Mouse (Mus musculus) kidney, adult 18-20 months (tissue): ENCODE results near the gene Lef1.

Experiments
- DNase-seq: peaks from one replicate; pipeline ENCODE4 v3.0.0; 2021

Gene Lef1

DNA sequence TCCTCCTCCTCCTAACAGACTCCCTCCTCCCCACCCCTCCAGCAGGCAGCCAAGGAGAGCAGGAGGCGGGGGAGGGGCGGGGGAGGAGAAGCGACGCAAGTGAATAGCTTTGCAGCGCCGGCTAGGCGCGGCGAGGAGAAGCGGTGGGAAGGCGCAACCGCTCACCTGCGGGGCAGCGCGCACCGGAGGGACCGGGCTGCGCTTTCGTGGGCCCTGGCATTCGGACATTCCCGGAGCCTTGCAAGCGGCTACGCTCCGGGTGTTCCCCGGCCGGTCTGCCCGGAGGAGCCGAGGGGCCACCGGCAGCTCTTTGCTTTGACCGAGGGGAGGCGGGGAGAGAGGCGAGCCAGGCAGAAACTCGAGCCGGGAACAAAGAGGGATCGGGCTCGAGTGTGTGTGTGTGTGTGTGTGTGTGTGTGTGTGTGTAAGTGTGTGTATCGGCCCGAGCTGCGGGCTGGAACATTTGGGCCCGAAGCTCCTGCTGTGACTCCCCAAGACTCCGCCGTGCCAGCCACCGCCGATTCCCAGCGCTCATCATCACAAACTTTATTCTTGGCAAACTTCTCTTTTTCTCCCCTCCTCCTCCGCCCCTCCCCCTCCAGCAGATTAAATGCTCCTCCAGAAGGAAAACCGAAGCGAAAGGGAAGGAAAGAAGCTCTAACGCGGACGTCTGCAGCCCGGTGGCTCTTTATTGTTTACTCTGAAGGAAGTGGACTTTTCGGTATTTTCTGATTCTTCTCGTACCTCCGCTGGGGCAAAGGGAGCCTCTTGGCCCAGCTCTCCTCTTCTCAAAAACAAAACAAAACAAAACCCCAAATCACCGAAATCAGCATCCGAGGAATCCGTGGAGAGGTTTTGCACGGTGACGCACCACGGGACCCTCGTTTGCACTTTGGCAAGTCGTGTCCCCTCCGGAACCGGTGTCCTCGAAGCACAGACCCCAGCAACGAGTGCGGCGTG, at the start of gene Lef1:
Gene Lef1, plus strand, starts transcription at position 281 of the 960 bp plus-strand sequence.
- peak; percentile 14 for DNase-seq

DNA sequence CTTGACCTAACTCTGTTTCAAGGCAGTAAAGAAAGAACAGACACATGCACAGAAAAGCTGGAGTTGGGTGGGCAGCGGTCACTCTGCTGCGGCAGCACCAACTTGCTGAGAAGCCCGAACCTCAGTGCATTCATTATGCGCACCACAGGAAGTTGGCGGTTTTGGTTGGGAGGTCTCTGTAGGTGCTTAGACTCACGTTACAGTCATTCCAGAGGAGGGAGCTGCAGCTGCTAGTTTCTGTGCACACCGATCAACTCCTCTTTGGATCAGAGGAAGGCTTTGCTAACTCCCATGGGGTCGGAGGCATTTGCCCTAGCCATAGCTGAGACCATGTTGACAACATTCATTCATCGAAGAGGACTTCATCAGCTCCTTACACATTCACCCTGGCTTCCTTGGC, 45.3 kb upstream of the Lef1 start:
- no peak for DNase-seq

DNA sequence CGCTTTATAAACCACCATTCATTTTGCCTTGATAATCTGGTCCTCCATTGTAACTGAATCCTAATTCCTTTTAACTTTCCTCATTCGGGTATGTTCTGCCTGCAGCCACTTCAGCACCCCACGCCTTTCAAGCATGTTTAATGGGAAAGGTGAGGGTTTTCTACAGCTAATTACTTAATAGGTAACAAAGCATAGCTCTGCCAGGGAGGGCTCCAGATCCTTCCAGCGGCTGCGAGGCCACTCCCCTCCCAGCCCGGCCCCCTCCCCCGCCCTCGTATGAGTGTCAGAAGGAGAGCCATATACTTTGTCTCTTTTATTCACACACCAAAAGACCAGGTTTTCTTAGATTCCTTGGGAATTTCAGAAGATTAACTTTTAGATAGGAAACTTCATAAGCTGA, 44.1 kb upstream of the Lef1 start:
- DNase-seq: peak; percentile 7

DNA sequence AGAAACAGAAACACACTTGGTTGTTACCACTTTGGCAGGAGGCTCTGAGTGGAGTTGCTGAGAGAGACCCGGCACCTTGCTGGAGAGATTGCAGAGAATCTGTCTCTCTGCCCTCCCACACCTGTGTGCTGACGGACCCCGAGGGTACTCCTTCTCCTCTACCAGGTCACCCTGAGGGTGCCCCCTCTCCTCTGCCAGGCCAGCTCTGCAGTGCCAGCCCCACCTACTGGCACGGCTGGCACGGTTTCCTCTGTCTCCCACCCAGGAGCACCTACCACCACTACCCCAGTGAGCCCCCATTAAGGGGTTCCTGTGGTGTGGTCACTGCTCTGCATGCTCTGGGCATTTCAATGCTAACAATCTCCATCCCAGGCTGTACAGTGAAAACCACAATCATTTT, 42.3 kb upstream of the Lef1 start:
- no peak for DNase-seq

DNA sequence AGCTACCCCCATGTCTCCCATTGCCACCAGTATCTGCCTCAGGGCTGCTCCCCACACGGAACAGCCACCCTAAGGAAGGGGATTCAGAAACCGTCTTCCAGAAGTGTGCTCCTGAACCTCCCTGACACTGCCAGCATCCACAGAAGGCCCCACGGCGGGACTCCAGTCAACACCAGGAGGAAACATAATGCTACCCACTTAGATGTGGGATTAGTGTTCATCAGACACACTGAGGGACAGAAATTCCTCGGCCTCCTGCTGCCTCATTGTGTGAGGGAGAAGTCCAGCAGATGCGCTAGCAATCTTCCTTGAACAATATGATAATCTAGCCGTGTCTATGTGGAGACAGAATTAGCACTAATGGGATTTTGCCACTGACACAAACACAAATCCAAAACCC, 40.1 kb upstream of the Lef1 start:
- DNase-seq: no peak

DNA sequence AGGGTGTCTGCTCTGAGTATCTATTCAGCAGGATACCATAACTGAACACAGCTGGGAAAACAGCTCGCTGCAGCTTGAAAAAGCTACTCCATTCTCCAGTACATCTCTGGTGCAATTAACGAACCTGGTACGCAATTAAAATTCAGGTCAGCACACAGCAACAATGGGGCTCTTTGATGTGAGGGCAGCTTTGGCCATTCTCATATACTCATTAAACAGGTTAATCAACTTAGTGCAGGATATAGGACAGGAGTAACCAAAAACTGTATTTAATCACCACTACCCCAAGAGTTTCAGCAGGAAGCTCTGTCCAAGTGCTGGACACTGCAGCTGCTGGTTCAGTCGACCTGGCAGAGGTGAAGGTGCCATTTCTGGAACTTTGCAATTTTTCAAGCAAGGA, 37.6 kb upstream of the Lef1 start:
- DNase-seq: no peak

DNA sequence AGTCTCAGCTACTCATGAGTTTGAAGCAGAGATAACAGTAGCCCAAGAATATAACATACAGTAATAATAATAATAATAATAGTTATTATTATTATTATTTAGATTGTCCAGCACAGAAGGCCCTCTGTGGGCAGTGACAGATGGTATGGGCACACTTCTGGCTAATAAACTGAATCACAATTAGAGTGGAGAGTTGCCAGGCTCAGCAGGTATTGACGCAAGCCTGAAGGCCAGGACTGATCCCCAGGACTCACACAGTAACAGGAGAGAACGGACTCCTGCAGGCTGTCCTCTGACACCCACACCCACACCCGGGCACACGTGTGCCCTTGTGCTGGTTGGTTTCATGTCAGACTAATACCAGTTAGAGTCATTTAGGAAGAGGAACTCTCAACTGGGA, 36.3 kb upstream of the Lef1 start:
- no peak for DNase-seq

DNA sequence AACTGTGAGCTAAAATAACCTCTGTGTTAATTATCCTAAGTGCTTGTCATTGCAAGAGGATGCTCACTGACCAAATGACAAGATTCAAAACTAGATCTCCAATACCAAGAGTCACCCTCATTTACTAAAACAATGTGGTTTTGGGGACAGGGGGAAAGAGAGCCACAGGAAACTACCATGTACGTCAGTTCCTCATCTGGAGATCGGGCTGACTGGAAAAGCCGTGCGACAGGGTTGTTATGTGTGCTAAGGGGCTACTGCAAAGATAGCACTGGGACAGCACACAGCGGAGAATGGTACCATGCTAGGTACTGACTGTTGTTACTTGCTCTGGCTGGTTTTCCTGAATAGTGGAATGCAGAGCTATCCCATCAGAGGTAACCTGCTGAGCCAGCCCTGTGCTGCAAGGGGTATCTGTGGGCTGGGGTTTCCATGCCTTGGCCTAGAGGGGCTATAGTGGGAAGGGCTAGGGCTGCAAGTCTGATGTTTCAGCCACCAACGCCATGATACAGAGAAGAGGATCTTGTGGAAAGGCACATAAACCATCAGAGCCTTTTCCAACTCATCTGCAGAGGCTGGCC, 32.1 kb upstream of the Lef1 start:
- no peak for DNase-seq

DNA sequence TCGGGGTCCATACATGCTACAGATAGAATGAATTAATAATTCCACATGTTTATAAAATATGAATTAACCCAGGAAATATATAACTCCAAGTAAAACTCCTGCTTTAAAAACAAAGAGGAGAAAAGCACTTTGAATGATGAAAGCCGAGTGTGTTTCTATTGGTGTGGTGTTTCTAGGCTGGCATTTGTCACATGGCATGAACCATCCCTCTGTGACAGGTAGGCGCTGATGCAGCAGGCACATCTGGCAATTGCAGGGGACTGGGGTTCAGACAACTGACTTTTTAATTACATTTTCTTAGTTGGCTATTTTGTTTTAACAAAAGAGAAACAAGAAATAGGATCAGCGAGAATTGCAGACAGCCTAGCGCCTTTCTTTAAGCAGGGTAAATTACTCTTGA, 31.6 kb upstream of the Lef1 start:
- DNase-seq: no peak

DNA sequence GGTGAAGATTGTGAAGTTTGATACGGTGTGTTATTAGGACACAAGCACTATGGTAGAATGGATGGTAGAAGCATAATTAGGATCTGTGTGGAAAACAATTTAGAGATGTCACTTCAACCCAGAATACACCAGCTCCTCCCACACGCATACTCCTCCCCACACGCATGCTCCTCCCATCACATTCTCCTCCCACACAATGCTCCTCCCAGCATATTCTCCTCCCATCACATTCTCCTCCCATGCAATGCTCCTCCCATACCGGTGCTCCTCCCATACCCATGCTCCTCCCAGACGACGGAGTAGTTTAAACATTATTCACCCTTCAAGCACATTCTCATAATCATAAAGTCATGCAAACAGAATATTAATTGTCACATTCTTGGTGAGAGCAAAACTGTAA, 26.5 kb upstream of the Lef1 start:
- no peak for DNase-seq

DNA sequence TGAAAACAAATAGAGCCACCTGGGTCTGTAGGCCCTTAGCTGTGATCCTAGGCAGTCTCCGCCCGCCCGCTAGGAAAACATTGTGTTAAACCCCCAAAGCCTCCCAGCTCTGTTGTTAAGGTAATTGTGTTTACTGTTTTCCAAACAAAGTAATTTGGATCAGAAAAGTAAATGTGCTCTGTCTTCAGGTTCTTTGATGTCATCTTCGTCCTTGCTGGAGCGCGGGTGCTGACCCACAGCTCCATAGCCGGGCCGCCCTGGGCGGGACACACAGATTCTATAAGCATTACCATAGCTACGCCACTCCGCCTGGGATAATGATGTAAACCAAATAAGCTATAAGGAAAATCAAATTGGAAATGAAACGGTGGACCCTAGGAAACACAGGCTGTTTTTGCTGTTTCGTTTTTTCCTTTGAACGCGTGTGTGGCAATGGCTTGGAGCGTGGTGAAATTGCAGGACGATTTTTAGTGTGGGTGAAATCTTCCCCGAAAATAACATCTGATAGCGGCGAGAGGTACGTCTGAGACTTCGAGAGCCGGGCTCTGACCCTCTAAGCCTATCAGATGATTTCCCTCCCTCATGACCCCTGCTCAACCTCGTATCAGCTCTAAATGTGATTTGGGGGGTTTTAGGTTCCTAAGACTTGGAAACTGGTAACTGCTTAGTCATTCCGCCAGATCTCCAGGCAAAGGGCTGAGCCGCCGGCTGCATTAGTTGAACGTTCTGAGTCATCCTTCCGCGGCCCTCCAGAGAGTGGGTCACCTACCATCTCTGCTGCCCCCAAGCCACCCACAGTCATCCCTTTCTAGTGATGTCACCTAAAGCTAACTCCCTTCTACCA, 25.3 kb upstream of the Lef1 start:
- DNase-seq: no peak

DNA sequence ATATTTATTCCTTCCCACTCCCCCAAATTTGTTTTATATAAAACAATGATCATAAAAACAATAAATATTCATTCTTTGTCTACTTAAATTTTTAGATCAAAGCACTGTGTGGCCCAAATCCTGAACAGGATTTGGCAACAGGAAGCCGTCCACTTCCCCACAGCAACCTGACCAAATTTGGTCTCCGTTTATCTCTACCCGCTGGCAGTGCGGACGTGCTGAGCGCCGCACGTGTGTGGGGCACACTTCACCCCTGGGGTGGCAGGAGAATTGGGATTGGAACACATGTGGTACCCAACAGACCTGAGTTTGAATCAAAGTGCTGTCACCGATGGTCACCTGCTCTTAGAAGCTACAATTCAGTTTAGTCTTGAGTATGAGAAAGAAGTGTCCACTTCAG, 24.3 kb upstream of the Lef1 start:
- no peak for DNase-seq

DNA sequence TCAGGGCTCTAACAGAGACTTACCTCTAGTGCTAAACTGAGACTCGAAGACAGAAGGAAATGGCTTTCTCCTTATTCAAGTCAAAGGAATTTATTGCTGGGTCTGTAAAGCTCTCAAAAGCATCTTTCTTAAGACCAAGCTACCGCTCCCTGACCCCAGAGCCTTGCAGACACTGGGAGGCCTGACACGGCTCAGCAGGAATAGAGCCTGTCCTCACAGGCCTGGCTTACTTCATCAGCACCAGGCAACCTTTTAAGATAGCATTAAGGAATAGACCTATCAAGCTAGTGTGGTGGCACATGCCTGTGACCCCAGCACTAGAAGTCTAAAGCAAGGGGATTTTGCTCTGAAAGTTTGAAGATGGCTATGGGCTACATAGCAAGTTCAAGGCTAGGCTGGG, 20.6 kb upstream of the Lef1 start:
- no peak for DNase-seq

DNA sequence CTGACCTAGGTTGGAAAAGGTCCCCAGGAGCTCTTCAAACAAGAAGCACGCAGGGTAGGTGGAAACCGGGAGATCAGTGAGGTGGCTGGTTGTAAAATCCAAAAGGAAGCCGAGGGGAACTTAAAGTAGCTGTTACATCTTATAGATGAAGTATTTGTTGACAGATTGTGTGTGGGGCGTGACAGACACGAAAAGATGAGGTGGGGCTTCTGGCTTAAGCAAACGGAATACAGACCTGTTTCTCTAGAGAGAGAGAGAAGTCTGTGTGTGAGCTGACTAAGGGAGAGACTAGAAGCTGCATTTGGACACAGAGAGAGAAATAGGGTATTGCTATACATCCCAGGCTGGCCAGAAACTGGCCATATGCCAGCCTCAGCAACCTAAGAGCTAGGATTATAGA, 18.2 kb upstream of the Lef1 start:
- no peak for DNase-seq

DNA sequence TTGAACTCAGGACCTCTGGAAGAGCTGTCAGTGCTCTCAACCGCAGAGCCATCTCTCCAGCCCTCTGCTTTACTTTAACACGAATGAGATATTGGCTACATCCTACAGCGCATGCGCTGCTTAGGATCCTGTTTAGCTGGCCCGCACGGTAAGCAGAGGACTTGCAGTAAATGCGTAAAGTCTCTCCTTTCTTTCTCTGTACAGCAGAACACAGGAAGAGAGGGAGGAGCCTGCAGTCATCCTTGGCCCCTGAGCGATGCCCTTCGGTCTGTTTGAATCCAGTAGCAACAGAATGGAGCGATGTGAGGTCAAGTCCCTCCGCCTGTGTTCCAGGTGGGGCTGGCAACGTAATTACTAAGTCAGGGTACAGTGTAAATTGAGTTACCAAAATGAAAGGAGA, 16.5 kb upstream of the Lef1 start:
- DNase-seq: no peak

DNA sequence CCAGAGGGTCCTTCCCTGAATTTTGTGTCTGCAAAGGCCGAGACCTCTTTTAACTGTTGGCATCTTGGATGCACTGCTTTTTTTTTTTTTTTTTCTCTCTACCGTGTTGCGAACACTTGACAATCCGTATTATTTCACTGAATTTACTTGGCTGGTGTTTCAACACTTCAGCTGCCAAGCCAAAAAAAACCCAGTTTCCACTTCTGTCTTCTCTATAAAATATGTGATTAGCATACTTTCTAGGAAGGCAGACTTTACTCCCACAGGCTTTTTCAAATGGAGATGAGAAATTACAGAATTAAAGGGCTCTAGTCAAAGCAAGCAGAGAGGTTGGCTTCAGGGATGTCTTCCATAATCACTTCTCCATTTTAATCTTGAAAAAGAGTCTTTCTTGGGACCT, 14.2 kb upstream of the Lef1 start:
- no peak for DNase-seq

DNA sequence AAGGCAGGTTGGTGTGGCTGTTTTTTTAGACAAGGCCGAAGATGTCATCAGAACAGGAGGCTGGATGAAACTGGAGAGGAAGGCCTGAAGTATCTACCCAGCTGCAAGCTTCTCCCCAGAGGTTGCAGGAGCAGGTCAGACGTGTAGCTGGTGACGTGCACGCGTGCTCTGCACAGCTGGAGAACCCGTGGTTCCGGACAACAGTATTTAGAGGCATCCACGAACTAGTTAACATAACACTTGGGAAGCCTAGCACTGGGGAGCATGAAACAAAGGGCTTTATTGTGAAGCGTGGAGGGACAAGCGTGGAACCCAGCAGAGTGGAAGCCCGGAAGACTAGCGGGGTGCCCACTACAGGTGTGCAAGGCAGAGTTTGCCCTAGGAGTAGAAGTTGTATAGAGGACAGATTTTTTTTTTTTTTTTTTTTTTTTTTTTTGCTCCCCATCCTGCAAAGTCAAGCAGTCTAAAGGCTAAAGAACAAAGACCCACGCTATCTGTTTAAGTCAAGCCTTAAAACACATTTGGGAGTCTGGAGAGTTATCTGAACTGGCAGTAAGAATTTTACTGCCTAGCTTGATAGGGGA, 8.0 kb upstream of the Lef1 start:
- no peak for DNase-seq

DNA sequence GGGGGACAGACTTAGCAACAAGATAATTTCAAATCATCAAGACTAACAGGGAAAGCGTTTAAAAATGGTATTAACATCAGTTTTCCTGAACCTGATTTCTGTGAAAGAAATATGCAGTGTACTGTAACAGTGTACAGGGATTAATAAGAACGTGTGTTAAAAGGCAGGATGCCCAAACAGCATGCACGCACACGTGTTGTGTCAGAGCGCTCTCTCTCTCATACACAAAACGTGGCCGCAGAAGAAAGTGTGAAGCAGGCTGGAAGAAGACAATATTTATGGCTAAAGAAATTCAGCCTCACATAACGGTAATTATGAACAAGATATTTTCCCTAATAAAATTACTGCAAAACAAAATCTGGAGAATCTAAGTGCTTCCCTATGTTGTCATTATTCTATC, 4.9 kb upstream of the Lef1 start:
- no peak for DNase-seq

DNA sequence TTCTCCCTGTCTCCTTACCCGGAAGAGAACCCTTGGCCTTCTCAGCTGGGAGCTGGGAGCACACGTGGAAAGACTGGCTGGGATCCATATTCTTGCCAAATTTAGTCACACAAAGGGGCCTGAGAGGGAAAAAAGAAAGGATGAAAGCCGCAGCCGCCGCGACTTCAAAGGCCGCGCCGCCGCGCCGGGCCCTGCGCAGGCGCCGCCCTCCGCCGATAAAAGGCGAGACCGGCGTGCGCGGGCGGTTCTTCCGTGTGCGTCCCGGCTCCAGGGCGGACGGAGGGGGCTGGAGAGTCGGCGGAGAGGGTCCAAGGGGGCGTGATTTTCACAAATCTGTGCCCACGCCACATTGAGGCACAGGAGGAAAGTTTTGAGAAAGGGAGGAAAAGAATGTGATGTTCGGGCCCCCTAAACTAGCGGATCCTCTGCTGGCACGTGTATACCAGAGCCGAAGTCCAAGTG, 4.3 kb upstream of the Lef1 start:
- DNase-seq: peak; percentile 8

DNA sequence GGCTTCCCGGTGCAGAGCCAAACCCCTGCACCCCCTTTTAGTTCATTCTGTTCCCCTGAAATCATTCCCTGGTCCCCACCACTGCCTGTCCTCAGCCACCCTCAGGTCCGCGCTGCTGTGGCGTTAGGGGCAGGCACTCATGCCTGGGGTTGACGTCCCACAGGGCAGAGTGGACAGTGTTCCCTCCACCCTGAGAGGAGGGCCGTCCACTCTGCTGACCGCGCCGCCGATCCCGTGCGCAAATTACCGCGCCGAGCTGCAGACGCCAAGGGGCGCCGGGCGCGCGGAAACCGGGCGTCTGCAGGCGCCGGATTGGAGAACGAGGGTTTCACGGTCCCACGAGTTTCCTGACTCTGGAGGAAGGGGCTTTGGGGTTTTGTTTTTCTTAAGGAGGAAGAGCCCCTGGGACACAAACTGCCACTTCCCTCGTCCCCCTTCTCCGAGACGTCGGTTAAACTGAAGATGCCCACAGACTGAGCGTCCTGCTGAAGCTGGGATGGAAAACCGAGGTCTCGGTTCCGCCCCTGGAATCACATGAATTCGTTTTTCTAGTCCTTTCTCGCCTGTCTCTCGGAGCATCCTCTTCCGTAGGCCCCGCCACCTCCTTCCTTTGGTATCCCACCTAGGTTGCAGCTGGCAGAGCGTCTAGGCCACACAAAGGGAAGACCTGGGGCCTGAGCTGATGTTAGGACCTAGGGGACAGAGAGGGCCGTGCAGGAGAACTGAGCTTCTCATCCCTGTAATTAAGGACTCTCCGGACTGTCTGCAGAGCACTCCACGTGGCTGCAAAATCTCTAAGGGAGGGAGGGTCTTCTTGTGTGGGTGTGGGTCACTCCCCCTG, 3.6 kb upstream of the Lef1 start:
- no peak for DNase-seq

DNA sequence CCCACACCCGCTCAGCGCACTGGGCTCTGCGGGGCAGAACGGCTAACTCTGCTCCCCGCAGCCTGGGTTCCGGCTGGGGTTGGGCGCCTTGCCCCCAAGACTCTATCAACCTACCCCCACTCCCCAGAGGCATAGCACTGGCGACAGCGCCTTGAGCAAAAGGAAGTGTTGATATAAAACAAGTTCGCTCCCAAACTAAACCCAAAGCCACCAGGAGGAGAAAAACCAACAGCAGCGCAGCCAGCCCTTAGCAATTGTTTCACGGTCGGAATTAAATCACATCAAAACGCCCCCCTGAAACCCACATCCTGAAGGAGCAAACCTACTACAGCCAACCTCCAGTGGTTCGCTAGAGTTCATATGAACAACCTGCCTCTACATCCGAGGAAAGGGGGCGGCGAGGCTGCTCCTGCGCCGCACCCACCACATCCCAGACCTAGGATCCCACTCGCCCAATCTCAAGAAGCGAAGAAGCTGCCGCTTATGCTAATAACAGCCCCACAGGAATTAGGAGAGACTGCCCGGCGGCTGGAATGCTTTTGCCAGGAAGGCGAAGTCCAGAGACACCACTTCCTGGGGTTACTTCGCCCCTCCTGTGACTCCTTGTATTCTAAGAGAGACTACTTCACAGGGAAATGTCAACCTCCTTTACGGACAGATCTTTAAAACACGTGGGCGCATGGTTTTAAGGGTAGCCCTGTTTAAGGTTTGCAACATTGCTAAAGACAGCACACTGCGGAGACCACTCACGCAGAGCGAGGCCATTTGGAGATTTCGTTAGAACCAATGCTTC, 2.8 kb upstream of the Lef1 start:
- peak; percentile 3 for DNase-seq
